Mouse (Mus musculus): ENCODE results near the gene Lrrc73. TPM values are rescaled to one million over a fixed set of nuclear protein-coding genes. Genes with fewer than 3 reads are reported as not detected.
A peak's percentile ranks its signal among the peaks of the same experiment; 100 is the strongest.

Gene Lrrc73
- polyA plus RNA-seq, 1 experiment = 31.1 TPM

DNA sequence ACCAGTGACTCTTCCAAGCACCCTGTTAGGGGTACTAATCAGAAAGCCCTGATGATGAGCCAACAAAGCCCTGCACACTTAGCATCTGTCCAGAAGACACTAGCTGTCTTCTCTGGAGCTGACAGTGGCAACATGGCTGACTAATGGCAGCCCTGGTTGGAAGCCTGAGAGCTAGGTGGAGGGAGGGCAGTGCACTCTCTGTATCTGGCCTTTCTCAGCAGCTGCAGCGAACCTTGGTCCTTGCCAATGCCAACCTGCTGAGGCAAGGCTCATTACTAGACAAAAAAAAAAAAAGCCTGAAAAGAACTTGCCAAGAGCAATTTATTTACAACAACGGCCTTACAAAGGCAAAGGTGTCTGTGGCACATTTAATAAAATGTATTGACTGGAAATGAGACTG, 9.7 kb upstream of the Lrrc73 start:
- TF ChIP-seq POLR2A (IDR thresholded peaks at IDR 0.05; ENCODE audit: borderline replicate concordance, extremely low read depth, insufficient read depth, insufficient read length, poor library complexity, severe bottlenecking) (no peak), CTCF (IDR thresholded peaks at IDR 0.05; ENCODE audit: borderline replicate concordance, extremely low read depth, insufficient read depth, insufficient read length) (no peak)
- DNase-seq (ENCODE audit: low read depth) = no peak

DNA sequence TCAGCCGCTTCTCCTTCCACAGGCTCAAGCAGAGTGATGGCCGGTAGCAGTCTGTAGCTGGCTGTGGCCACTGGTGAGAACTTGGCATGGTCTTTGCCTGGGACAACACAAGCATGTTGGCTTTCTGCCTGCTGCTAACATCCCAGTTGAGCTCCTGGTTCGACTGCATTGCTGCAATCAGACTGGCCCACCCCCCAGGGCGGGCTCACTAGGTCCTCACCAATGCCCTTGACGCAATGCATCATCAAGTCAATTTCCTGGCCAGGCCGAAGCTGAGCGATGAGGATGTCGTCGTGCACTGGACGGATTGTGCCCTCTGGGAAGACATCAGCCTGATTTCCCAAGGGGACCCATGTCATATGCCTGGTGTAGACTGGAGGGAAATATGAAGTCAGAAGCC, 8.8 kb upstream of the Lrrc73 start:
- no peak for TF ChIP-seq CTCF (IDR thresholded peaks at IDR 0.05; ENCODE audit: borderline replicate concordance, extremely low read depth, insufficient read depth, insufficient read length)
- no peak for DNase-seq (ENCODE audit: low read depth)

DNA sequence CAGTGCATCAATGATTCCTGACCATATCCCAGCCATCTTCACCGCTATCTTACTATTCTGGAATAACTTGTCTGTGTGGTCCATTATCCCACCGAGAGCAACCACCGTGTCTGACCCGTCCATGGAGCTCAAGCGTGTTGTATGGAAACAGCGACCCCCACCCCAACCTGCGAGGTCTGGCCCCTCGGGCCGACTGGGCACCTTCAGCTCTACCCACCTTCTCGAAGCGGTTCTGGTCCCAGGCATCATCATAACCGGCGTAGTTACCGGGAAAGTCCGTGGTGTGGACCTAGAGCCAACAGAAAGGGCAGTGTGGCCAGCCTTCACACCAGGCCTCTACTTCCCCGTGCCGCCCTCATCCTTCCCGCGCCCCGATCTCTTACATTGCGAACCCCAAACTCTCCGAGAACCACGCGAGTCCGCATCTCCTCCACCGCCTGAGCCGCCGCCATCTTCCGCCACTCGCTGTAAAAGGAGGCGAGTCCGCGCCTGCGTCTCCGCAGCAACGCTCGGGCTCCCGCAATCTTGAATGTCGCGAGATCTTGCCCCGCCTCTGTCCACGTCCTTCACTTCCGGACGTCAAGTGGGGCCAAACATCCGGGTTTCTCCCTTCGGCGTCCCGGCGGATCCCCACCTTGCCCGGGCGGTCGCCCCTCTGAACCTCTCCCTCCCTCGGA, 5.7 kb upstream of the Lrrc73 start, which contains the start of the genes Polr1c and Yipf3:
Polr1c (minus strand) TSS at position 543 of the 677 bp plus-strand sequence.
Yipf3 (plus strand) TSS at position 569 of the 677 bp plus-strand sequence.
- TF ChIP-seq POLR2A (IDR thresholded peaks at IDR 0.05; ENCODE audit: borderline replicate concordance, extremely low read depth, insufficient read depth, insufficient read length, poor library complexity, severe bottlenecking) (peak; percentile 59; the same call in 1 of the 2 replicates), CTCF (IDR thresholded peaks at IDR 0.05; ENCODE audit: borderline replicate concordance, extremely low read depth, insufficient read depth, insufficient read length) (no peak)
- DNase-seq (ENCODE audit: low read depth) = peak; percentile 98

DNA sequence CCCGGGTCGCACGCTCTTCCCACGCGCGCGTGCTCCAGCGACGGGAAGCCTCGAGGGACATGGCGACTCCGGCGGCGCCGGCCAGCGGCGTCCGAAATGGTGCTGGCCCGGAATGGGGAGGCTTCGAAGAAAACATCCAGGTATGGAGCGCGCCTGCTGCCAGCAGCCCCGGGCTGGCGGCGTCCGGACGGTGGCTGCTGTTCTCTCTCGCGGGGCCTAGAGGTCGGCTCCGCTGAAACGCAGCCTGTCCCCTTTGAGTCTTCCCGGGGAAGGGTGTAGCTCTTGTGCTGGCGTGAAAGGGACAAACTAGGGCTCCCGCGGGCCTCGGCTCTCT, 5.2 kb upstream of the Lrrc73 start:
- no peak for DNase-seq (ENCODE audit: low read depth)
- TF ChIP-seq CTCF (IDR thresholded peaks at IDR 0.05; ENCODE audit: borderline replicate concordance, extremely low read depth, insufficient read depth, insufficient read length) (no peak), POLR2A (IDR thresholded peaks at IDR 0.05; ENCODE audit: borderline replicate concordance, extremely low read depth, insufficient read depth, insufficient read length, poor library complexity, severe bottlenecking) (no peak)

DNA sequence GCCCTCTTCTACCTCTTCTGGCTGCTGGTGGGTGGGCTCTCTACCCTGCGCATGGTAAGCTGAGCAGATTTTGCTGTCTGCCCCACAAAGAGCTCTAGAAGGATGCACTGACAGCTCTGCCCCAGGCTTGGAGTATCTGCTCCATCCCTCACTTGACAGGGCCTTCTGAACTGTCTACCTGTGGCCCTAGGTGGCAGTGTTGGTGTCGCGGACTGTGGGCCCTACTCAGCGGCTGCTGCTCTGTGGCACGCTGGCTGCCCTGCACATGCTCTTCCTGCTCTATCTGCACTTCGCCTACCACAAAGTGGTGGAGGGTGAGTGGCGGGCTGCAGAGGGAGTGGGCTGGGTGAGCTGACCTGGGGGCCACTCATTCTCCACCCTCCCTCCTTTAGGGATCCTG, 2.2 kb upstream of the Lrrc73 start:
- DNase-seq (ENCODE audit: low read depth) = no peak
- no peak for TF ChIP-seq POLR2A (IDR thresholded peaks at IDR 0.05; ENCODE audit: borderline replicate concordance, extremely low read depth, insufficient read depth, insufficient read length, poor library complexity, severe bottlenecking)
- TF ChIP-seq CTCF (IDR thresholded peaks at IDR 0.05; ENCODE audit: borderline replicate concordance, extremely low read depth, insufficient read depth, insufficient read length) = no peak

DNA sequence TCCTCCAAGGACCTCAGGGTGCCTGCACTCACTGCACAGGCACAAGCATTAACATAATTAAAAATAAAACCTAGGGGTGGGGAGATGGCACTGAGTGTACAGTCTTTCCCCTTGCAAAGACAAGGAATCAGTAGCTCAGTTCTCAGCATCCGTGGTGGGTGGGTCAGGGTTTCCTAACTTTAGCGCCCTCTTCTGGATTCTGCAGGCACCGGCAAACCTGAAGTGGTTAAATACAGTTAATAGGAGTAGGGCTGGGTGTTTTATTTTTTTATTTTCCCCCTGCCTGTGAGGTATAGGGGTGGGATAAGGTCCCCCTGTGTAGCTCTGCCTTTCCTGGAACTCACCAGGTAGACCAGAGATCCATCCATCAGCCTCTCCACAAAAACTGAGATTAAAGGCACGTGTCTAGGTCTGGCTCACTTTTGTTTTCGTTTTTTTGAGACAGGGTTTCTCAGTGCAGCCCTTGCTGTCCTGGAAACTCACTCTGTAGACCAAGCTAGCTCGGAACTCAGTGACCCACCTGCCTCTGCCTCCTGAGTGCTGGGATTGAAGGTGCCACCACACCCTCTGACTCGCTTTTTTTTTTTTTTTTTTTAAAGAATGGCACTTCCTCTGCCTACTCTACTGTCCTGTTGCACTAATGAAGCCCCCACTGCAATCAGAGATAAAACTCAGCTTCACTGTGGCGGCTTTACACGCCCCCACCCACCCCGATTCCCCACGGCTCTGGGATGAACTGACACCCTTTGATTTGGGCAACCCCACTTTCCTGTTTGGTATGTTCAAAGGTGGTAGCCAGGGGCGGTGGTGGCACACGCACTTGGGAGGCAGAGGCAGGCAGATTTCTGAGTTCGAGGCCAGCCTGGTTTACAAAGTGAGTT, 520 bp upstream of the Lrrc73 start:
- peak; percentile 57 for DNase-seq (ENCODE audit: low read depth)
- TF ChIP-seq POLR2A (IDR thresholded peaks at IDR 0.05; ENCODE audit: borderline replicate concordance, extremely low read depth, insufficient read depth, insufficient read length, poor library complexity, severe bottlenecking) = no peak
- TF ChIP-seq CTCF (IDR thresholded peaks at IDR 0.05; ENCODE audit: borderline replicate concordance, extremely low read depth, insufficient read depth, insufficient read length) = peak; percentile 55; the same call in 1 of the 2 replicates

DNA sequence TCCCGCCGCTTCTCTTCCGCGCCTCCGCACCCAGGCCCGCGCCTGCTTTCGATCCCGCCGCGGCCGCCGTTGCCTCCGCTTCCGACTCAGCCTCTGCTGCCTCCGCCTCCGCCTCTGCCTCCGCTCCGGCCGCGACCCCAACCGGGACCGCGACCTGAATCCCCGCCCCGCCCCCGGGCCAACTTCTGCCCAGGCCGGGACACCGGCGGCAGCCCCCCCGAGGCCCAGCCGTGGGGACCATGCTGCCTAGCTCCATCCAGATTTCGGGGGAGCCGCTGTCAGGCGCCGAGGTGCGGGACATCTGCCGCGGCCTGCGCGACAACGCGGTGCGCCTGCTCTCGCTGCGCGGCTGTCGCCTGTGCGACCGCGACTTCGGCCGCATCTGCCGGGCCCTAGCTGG, 775 bp downstream of the Lrrc73 start:
- DNase-seq (ENCODE audit: low read depth) = peak; percentile 44
- no peak for TF ChIP-seq CTCF (IDR thresholded peaks at IDR 0.05; ENCODE audit: borderline replicate concordance, extremely low read depth, insufficient read depth, insufficient read length)
- TF ChIP-seq POLR2A (IDR thresholded peaks at IDR 0.05; ENCODE audit: borderline replicate concordance, extremely low read depth, insufficient read depth, insufficient read length, poor library complexity, severe bottlenecking) = no peak

DNA sequence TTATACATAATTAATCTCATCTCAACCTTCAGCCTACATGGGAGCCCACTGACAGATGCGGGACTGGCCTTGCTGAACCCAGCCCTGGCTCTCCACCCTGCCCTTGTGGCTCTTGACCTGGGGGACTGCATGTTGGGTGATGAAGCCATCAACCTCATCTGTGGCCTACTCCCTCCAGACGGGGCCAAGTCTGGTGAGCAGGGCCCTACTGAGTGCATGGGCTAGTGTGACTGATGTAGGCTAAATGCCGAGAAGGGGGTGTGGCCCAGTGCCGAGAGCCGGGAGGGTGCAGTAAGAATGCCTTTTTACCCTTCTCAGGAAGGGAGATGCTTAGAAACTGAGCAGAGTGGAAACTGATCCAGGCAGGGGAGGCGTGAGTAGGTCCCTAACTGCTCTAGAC, 1.8 kb downstream of the Lrrc73 start:
- TF ChIP-seq POLR2A (IDR thresholded peaks at IDR 0.05; ENCODE audit: borderline replicate concordance, extremely low read depth, insufficient read depth, insufficient read length, poor library complexity, severe bottlenecking) = no peak
- no peak for TF ChIP-seq CTCF (IDR thresholded peaks at IDR 0.05; ENCODE audit: borderline replicate concordance, extremely low read depth, insufficient read depth, insufficient read length)
- no peak for DNase-seq (ENCODE audit: low read depth)

DNA sequence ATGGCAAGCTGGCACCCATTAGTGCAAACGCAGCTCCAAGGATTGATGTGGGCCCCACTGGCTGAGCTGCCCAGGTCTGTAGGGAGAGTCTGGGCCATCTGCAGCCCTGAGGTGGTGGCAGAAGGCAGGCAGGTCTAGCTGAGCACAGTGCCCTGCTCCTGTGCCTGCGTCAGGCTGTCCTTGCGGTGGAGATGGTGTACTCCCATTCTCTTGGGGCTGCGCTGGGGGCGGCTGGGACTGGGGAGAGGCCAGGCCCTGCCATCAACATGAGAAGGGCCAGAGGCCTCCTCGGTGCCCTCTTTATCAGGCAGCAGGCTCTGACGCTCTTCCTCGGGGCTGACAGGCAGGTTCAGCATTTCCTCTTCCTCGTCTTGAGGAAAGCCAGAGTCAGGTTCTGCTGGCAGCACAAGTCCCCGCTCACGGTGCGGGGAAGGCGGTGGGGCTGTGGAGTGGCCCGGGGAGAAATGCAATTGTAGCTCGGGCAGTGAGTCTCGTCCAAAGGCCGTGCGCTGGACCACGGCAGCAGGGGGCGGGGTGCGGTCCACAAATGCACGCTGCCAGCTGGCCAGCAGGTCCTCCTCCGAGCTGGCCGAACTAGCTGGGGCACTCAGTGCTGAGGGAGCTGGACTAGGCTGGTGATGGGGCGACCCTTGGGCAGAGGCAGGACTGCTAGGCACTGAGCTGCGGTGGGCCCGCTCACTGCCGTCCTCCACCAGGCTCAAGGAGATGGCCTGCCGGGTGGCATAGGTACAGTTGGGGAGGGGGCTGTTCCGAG, 5.1 kb downstream of the Lrrc73 start:
- no peak for DNase-seq (ENCODE audit: low read depth)
- TF ChIP-seq POLR2A (IDR thresholded peaks at IDR 0.05; ENCODE audit: borderline replicate concordance, extremely low read depth, insufficient read depth, insufficient read length, poor library complexity, severe bottlenecking) = no peak
- TF ChIP-seq CTCF (IDR thresholded peaks at IDR 0.05; ENCODE audit: borderline replicate concordance, extremely low read depth, insufficient read depth, insufficient read length) = no peak

DNA sequence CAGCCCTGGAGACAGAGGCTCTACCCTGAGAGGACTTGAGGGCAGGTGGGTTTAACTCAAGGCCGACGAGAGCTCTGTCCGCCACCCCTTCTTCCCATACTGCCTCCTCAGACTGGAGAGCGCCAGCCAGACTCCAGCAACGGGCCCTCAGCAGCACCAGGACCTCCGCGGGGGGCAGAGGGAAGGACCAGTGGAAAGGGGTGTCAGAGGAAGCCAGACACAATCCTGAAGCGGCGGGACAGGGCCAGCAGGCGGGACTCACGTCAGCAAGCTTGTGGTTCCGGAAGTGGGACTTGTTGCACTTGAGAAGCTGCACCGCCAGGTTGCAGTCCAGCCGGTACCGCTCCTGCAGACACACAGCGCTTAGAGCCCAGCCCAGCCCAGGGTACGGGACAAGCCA, 6.3 kb downstream of the Lrrc73 start:
- no peak for DNase-seq (ENCODE audit: low read depth)
- TF ChIP-seq POLR2A (IDR thresholded peaks at IDR 0.05; ENCODE audit: borderline replicate concordance, extremely low read depth, insufficient read depth, insufficient read length, poor library complexity, severe bottlenecking) (no peak), CTCF (IDR thresholded peaks at IDR 0.05; ENCODE audit: borderline replicate concordance, extremely low read depth, insufficient read depth, insufficient read length) (no peak)

DNA sequence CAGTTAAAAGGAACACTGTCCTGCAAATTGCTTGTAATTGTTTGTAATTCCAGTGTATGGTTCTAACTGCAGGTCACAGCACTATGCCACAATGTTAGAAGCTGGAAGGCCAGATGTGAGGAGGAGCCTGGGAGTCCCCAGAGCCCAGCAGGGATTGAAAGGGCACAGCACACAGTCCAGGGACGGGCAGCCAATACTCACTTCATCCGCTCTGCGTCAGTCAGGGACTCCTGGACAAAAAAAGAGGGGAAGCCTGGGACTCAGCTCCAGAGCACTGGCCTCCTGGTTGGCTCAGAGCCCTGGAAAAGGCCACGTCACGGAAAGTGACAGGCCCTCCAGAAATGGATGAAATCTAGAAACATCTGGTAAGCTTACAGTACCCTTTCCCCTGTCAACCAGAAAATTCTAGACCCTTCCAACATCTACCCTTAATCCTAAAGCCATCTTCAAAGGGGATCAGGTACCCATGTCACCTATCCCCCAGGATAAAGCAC, 8.9 kb downstream of the Lrrc73 start:
- TF ChIP-seq CTCF (IDR thresholded peaks at IDR 0.05; ENCODE audit: borderline replicate concordance, extremely low read depth, insufficient read depth, insufficient read length) (no peak), POLR2A (IDR thresholded peaks at IDR 0.05; ENCODE audit: borderline replicate concordance, extremely low read depth, insufficient read depth, insufficient read length, poor library complexity, severe bottlenecking) (no peak)

More for the DNA sequence above, 8.9 kb downstream of the Lrrc73 start:
- DNase-seq (ENCODE audit: low read depth) = no peak

All from brain, embryonic 14.5 days (tissue).